Mouse (Mus musculus) liver, embryonic 16.5 days (tissue): ENCODE data around the gene Esyt2. TPM values are rescaled to one million over a fixed set of nuclear protein-coding genes. Genes with fewer than 3 reads are reported as not detected.

Experiments used
- ATAC-seq: fragments of 200-750 bp; cut with Nextera tagmentation; 2 replicates; pipeline ENCODE4 v1.8.0; 2017; ENCODE audit warnings: low read depth, mild to moderate bottlenecking, moderate number of reproducible peaks, moderate library complexity
- H3K27ac ChIP-seq: fragments of 300-500 bp; sonication (generic); 2 replicates; pipeline ENCODE4 v1.5.1; 2014; ENCODE audit warnings: mild to moderate bottlenecking, low read length
- H3K27me3 ChIP-seq: fragments of 300-500 bp; sonication (generic); 2 replicates; pipeline ENCODE4 v1.6.1; 2014; ENCODE audit warnings: low read depth, low read length, mixed read lengths; ENCODE audit not compliant: control insufficient read depth, insufficient read depth
- H3K36me3 ChIP-seq: fragments of 300-500 bp; sonication (generic); 2 replicates; pipeline ENCODE4 v1.6.1; 2014; ENCODE audit warnings: mild to moderate bottlenecking; ENCODE audit not compliant: control insufficient read depth, insufficient read depth
- H3K4me1 ChIP-seq: fragments of 300-500 bp; sonication (generic); 2 replicates; pipeline ENCODE4 v1.6.1; 2014; ENCODE audit warnings: low read depth, low read length, mixed read lengths; ENCODE audit not compliant: control insufficient read depth
- H3K4me2 ChIP-seq: fragments of 300-500 bp; sonication (generic); 2 replicates; pipeline ENCODE4 v1.6.1; 2014; ENCODE audit warnings: low read depth, low read length, mixed read lengths
- H3K4me3 ChIP-seq: fragments of 300-500 bp; sonication (generic); 2 replicates; pipeline ENCODE4 v1.5.1; 2014; ENCODE audit warnings: low read depth, mild to moderate bottlenecking, low read length
- H3K9ac ChIP-seq: fragments of 300-500 bp; sonication (generic); 2 replicates; pipeline ENCODE4 v1.6.1; 2014; ENCODE audit warnings: low read depth, low read length
- H3K9me3 ChIP-seq: fragments of 300-500 bp; sonication (generic); replicated peaks from 2 replicates; pipeline ENCODE4 v1.6.1; 2016; ENCODE audit warnings: low read length; ENCODE audit not compliant: control insufficient read depth
- WGBS: fragments of 180-500 bp; shearing (Covaris S2); extraction: QIAGEN DNeasy Blood & Tissue Kit; methylation state at CpG from one replicate; pipeline ENCODE4 v1.1.7; 2014; ENCODE audit not compliant: insufficient replicate concordance; 5-methylcytosine and 5-hydroxymethylcytosine counted together
- polyA plus RNA-seq: library from polyadenylated mRNA; unstranded; fragments of >200 nt; fragmentation: Nextera tagmentation; extraction: Ambion mirVana; gene quantifications from 2 replicates; pipeline ENCODE4 v1.2.1, GENCODE M21; 2015

Esyt2 gene
- polyA plus RNA-seq, 1 experiment from 2014 or later, result 9.4 TPM

GRCm38 (mm10) chr12:116255636-116256035, 25.4 kb upstream of the Esyt2 start:
- H3K9ac ChIP-seq, result no peak overlapping the region
- 63% methylated on average over 11 of the region's 11 CpGs for WGBS
- no peaks in the 10 kb centered on the region for H3K36me3 ChIP-seq
- H3K4me2 ChIP-seq, result no peak overlapping the region
- peaks cover 7% of the 10 kb centered on the region for H3K4me1 ChIP-seq
- no peaks in the 10 kb centered on the region for H3K27me3 ChIP-seq
- no peak overlapping the region for H3K4me3 ChIP-seq
- H3K27ac ChIP-seq, result no peak overlapping the region
- ATAC-seq, result peak; percentile 73
- no peaks in the 10 kb centered on the region for H3K9me3 ChIP-seq

DNA sequence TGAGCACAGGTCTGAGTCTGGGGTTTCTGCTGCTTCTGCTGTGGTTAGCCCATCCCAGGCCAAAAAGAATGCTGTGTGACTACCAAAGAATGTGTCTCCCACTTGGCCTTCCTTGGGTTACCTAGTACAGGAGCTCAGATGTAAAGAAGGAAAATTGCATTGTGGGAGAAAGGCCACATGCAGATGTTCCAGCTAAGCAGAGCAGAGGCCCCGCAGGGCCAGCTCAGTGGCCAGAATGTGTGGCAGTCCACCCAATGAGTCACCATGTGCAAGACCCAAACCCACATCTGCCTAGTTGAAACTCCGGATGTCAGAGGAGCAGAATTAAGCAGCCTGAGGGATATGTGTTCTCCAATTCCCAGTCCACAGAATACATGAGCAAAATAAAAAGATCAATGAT, 22.7 kb upstream of the Esyt2 start:
- Histone ChIP-seq H3K9me3 (no peaks in the 10 kb centered on the region), H3K36me3 (no peaks in the 10 kb centered on the region), H3K4me1 (peaks cover 15% of the 10 kb centered on the region), H3K27me3 (no peaks in the 10 kb centered on the region), H3K9ac (no peak overlapping the region), H3K4me3 (no peak overlapping the region), H3K4me2 (no peak overlapping the region), H3K27ac (no peak overlapping the region)
- ATAC-seq, result no peak
- 77% methylated on average over 2 of the region's 2 CpGs for WGBS

- 4% methylated on average over 47 of the region's 47 CpGs for WGBS
- peak; percentile 99 for ATAC-seq
Observed at GRCm38 (mm10) chr12:116262555-116263341, 18.2 kb upstream of the Esyt2 start, which contains the start of gene Wdr60. TSS of gene Wdr60 (minus strand) at chr12:116263022.

DNA sequence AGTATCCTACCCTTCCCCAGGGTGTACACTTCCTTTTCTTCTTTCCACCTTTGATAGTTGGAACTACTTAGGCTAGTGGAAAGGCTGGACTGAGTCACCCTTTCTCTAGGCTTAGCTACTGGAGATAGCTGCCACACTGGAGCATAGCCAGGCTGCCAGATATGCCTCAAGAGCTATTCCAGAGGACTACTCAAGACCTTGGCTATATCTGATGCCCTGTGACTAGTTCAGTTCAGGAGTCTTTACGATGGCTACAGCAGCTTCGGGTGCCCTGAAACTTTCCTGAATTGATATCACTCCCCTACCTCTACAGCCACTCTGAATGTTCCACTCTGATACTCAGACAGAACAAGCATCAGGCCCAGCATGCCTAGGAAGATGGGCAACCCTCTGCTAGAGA, 16.2 kb upstream of the Esyt2 start:
- Histone ChIP-seq H3K4me1 (peaks cover 20% of the 10 kb centered on the region), H3K36me3 (no peaks in the 10 kb centered on the region), H3K4me2 (no peak overlapping the region), H3K4me3 (no peak overlapping the region), H3K9me3 (no peaks in the 10 kb centered on the region), H3K27me3 (no peaks in the 10 kb centered on the region), H3K9ac (no peak overlapping the region), H3K27ac (no peak overlapping the region)
- WGBS, result 24% methylated on average over 2 of the region's 2 CpGs
- no peak for ATAC-seq

More at GRCm38 (mm10) chr12:116262555-116263341, 18.2 kb upstream of the Esyt2 start, which contains the start of gene Wdr60:
- Histone ChIP-seq H3K9me3 (no peaks in the 10 kb centered on the region), H3K9ac (peak within 1 kb of the TSS; percentile 78), H3K4me3 (peak within 1 kb of the TSS; percentile 72), H3K4me2 (peak within 1 kb of the TSS; percentile 94), H3K4me1 (peaks cover 15% of the 10 kb centered on the region), H3K27ac (peak within 1 kb of the TSS; percentile 53; the same call in 1 of the 2 replicates), H3K27me3 (no peaks in the 10 kb centered on the region), H3K36me3 (no peaks in the 10 kb centered on the region)

- Histone ChIP-seq H3K4me1 (peaks cover 20% of the 10 kb centered on the region), H3K4me3 (no peak overlapping the region), H3K27ac (no peak overlapping the region), H3K4me2 (no peak overlapping the region), H3K9me3 (no peaks in the 10 kb centered on the region), H3K9ac (no peak overlapping the region), H3K27me3 (no peaks in the 10 kb centered on the region), H3K36me3 (no peaks in the 10 kb centered on the region)
- WGBS, result 43% methylated on average over 2 of the region's 2 CpGs
- ATAC-seq, result no peak
Observed at GRCm38 (mm10) chr12:116265275-116265674, 15.7 kb upstream of the Esyt2 start.

DNA sequence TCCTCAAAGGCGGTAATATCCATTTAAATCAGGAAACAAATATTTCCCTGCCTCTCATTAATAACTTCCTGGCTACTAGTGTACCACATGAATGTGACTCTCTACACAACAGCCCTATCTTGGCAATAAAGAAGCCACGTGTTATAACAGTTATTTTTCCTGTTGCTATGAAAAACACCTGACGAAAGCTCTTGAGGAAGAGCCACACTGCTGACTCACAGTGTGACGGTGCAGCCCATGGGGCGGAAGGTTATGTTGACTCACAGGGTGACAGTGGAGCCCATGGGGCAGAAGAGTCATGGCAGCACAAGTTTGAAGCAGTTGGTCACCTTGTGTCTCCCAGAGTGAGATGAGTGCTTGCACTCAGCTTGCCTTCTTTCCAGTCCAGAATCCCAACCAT, 11.5 kb upstream of the Esyt2 start:
- H3K36me3 ChIP-seq, result no peaks in the 10 kb centered on the region
- WGBS, result 34% methylated on average over 5 of the region's 5 CpGs
- H3K4me1 ChIP-seq, result peaks cover 15% of the 10 kb centered on the region
- no peaks in the 10 kb centered on the region for H3K27me3 ChIP-seq
- H3K9ac ChIP-seq, result no peak overlapping the region
- no peak overlapping the region for H3K4me3 ChIP-seq
- H3K27ac ChIP-seq, result 0 out of 2 replicates have a peak overlapping the region, but pooled peaks have one; percentile 9
- no peaks in the 10 kb centered on the region for H3K9me3 ChIP-seq
- H3K4me2 ChIP-seq, result no peak overlapping the region
- peak; percentile 85 for ATAC-seq

- WGBS, result 54% methylated on average over 1 of the region's 1 CpGs
- no peak overlapping the region for H3K4me3 ChIP-seq
- no peak overlapping the region for H3K9ac ChIP-seq
- H3K4me2 ChIP-seq, result no peak overlapping the region
- no peaks in the 10 kb centered on the region for H3K36me3 ChIP-seq
- peaks cover 12% of the 10 kb centered on the region for H3K4me1 ChIP-seq
- H3K27ac ChIP-seq, result no peak overlapping the region
- H3K27me3 ChIP-seq, result no peaks in the 10 kb centered on the region
- H3K9me3 ChIP-seq, result no peaks in the 10 kb centered on the region
- no peak for ATAC-seq
Observed at GRCm38 (mm10) chr12:116270538-116270937, 10.5 kb upstream of the Esyt2 start.

GRCm38 (mm10) chr12:116271071-116271470, 9.9 kb upstream of the Esyt2 start:
- Histone ChIP-seq H3K4me1 (peaks cover 16% of the 10 kb centered on the region), H3K9ac (no peak overlapping the region), H3K9me3 (no peaks in the 10 kb centered on the region), H3K27me3 (no peaks in the 10 kb centered on the region), H3K36me3 (no peaks in the 10 kb centered on the region), H3K4me3 (no peak overlapping the region), H3K4me2 (no peak overlapping the region), H3K27ac (no peak overlapping the region)
- WGBS, result 87% methylated on average over 2 of the region's 2 CpGs
- ATAC-seq, result no peak

- ATAC-seq, result no peak
- Histone ChIP-seq H3K4me3 (no peak overlapping the region), H3K27me3 (no peaks in the 10 kb centered on the region), H3K36me3 (no peaks in the 10 kb centered on the region), H3K9ac (no peak overlapping the region), H3K4me2 (no peak overlapping the region), H3K27ac (no peak overlapping the region), H3K9me3 (no peaks in the 10 kb centered on the region), H3K4me1 (peaks cover 31% of the 10 kb centered on the region)
- WGBS, result 66% methylated on average over 1 of the region's 1 CpGs
Observed at GRCm38 (mm10) chr12:116273733-116274132, 7.3 kb upstream of the Esyt2 start.
